Mouse (Mus musculus): ENCODE data around the gene Ifnb1. TPM values are rescaled to one million over a fixed set of nuclear protein-coding genes. Genes with fewer than 3 reads are reported as not detected.
A peak's percentile ranks its signal among the peaks of the same experiment; 100 is the strongest.
"Not testable (repeated sequence)": the region's sequence is repeated elsewhere in the genome, so short reads cannot be mapped to it uniquely, and the experiment has no call there.

Gene Ifnb1
- not detected in 2 replicates for polyA plus RNA-seq (2012; ENCODE audit: insufficient read depth, insufficient read length, low replicate concordance, missing spikeins)

DNA sequence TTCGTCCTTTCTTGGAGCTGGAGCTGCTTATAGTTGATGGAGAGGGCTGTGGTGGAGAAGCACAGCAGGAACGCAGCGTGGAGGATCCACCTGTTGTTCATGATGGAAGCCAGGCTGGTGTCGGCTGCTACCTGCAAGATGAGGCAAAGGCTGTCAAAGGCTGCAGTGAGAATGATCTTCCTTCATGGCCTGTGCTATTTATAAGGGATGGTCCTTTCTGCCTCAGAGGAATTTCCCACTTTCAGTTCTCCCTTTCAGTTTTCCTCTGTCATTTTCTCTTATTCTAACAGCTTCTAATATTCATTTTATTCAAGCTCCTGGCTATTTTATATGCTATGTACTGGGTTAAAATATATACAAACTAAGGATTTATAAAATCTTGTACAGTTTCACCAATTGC, at the start of gene Ifnb1:
TSS of gene Ifnb1 (minus strand) at position 101 of the 400 bp plus-strand sequence.
- H3K4me3 ChIP-seq (ENCODE audit: insufficient read depth, low read depth, low read length), result no peak within 1 kb of the TSS
- WGBS, result 84% methylated on average over 4 of the region's 4 CpGs
- TF ChIP-seq CTCF (IDR thresholded peaks at IDR 0.05; ENCODE audit: insufficient read depth, low read depth, low read length) (no peak), POLR2A (IDR thresholded peaks at IDR 0.05; ENCODE audit: insufficient read depth, low read depth, low read length) (no peak)

DNA sequence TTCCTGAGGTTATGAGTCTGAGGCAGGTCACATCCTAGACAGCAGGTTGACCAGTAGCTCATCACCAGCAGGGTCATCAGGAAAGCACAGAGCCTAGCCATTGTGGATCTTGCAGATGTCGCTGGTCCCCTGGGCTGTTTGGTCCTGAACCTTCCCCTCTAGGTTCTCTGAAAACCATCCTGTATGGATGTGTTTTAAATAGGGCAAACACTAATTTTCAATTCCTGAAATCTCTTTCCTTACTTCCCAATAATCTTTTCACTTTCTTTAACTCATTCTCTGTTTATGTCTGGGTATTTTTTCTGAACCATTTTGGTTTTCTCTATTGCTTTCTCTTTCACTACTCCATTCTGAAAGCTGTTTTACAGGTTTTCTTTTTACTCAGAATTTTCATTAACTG, 49.1 kb upstream of the Ifnb1 start, which contains the start of gene Ifna14:
TSS of gene Ifna14 (minus strand) at position 101 of the 400 bp plus-strand sequence.
- no peak within 1 kb of the TSS for H3K4me3 ChIP-seq (ENCODE audit: insufficient read depth, low read depth, low read length)
- TF ChIP-seq POLR2A (IDR thresholded peaks at IDR 0.05; ENCODE audit: insufficient read depth, low read depth, low read length) (no peak), CTCF (IDR thresholded peaks at IDR 0.05; ENCODE audit: insufficient read depth, low read depth, low read length) (no peak)
- 90% methylated on average over 1 of the region's 1 CpGs for WGBS
- no peak within 1 kb of the TSS for H3K27ac ChIP-seq (ENCODE audit: insufficient read depth, low read depth, low read length)
- H3K4me1 ChIP-seq (ENCODE audit: control insufficient read depth, insufficient read depth, low read length), result no peaks in the 10 kb centered on the region

More for the DNA sequence above, at the start of gene Ifnb1:
- Histone ChIP-seq H3K27ac (ENCODE audit: insufficient read depth, low read depth, low read length) (no peak within 1 kb of the TSS), H3K4me1 (ENCODE audit: control insufficient read depth, insufficient read depth, low read length) (no peaks in the 10 kb centered on the region)

DNA sequence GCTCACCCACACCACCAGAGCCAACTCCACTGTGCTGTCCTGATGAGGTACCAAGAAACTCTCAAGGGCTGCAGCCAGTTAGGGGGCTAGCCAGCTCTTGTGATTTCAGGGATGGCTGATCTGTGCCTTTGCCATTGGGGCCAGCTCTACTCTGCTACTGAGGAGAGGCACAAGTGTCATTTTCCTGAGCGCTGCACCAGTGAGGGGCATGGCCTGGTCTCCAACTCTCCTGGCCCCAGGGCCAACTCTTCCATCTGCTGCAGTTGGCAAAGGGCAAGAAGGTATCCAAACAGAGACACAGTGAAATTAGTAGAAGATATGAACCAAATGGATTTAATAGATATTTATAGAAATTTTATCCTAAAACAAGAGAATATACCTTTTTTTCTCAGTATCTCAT, 39.2 kb upstream of the Ifnb1 start:
- 100% methylated on average over 1 of the region's 1 CpGs for WGBS

DNA sequence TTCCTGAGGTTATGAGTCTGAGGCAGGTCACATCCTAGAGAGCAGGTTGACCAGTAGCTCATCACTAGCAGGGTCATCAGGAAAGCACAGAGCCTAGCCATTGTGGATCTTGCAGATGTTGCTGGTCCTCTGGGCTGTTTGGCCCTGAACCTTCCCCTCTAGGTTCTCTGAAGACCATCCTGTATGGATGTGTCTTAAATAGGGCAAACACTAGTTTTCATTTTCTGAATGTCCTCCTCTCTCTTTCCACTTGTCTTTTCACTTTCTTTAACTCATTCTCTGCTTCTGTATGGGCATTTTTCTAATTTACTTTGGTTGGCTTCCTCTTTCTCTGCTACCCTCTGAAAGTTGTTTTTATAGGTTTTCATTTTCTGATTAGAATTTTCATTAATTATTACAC, 35.6 kb upstream of the Ifnb1 start, which contains the start of gene Ifna15:
TSS of gene Ifna15 (minus strand) at position 101 of the 400 bp plus-strand sequence.
- H3K27ac ChIP-seq (ENCODE audit: insufficient read depth, low read depth, low read length); H3K4me3 ChIP-seq (ENCODE audit: insufficient read depth, low read depth, low read length); H3K4me1 ChIP-seq (ENCODE audit: control insufficient read depth, insufficient read depth, low read length): not testable (repeated sequence)

More for the DNA sequence above, 39.2 kb upstream of the Ifnb1 start:
- H3K27ac ChIP-seq (ENCODE audit: insufficient read depth, low read depth, low read length), result no peak overlapping the region
- no peaks in the 10 kb centered on the region for H3K4me1 ChIP-seq (ENCODE audit: control insufficient read depth, insufficient read depth, low read length)
- H3K4me3 ChIP-seq (ENCODE audit: insufficient read depth, low read depth, low read length), result no peak overlapping the region
- TF ChIP-seq CTCF (IDR thresholded peaks at IDR 0.05; ENCODE audit: insufficient read depth, low read depth, low read length), result no peak
- TF ChIP-seq POLR2A (IDR thresholded peaks at IDR 0.05; ENCODE audit: insufficient read depth, low read depth, low read length), result no peak

DNA sequence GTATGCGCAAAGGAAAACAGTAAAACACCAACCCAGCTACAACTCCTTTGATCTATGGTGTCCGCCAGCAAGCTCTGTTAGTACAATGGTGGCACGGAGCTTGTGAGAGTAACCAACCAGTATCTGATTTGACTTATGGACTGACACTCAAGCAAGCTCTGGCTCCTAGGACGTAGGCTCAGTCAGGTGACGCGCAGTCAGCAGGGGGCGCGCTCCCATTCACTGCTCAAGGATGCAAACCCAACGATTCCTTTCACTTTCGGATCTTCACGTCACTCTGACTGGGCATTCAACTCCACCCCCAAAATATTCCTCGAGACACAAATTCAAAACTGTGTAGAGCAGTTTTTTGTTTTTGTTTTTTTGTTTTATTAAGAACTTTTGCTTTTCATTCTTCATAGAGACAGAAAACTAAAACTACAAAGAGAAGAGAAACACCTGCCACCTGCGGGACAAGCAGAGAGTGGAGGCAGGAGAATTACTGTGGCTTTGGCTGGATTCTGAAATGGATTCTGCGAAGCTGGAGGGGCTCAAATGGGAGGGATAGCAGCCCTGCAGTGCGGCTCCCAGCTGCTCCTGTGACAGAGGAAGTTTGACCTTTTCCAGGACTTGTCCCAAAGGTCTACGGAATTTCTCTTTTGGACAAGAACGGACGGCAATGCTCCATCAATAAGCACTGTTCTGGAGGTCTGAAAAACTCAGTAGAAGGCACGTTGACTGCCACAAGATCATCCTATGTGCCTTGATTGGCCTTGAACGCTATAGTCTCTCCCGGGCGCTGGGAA, 27.8 kb upstream of the Ifnb1 start:
- peak; percentile 46; the same call in 1 of the 2 replicates for TF ChIP-seq CTCF (IDR thresholded peaks at IDR 0.05; ENCODE audit: insufficient read depth, low read depth, low read length)
- TF ChIP-seq POLR2A (IDR thresholded peaks at IDR 0.05; ENCODE audit: insufficient read depth, low read depth, low read length), result no peak
- peaks cover 3% of the 10 kb centered on the region; the same call in 1 of the 2 replicates for H3K4me1 ChIP-seq (ENCODE audit: control insufficient read depth, insufficient read depth, low read length)
- H3K4me3 ChIP-seq (ENCODE audit: insufficient read depth, low read depth, low read length), result peak overlapping the region; percentile 36
- WGBS, result 32% methylated on average over 22 of the region's 22 CpGs
- H3K27ac ChIP-seq (ENCODE audit: insufficient read depth, low read depth, low read length), result no peak overlapping the region

DNA sequence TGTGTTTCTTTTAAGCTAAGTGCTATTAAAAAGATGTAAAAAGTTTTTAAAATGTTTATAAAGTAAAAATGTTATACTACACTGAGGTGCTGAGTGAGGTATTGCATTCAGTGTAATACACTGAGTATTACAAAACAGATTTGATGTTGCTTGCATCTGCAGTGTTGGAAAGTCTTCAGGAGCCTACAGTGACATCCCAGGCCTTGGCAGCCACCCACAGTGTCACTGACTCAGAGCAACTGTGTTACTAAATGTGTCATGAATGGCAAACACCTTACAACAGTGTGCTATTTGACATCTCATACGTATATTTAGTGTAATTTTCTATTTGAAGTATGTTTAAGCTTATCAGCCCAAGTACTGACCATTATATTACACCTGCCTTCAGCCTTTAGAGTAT, 25.4 kb upstream of the Ifnb1 start:
- H3K4me3 ChIP-seq (ENCODE audit: insufficient read depth, low read depth, low read length), result no peak overlapping the region
- TF ChIP-seq POLR2A (IDR thresholded peaks at IDR 0.05; ENCODE audit: insufficient read depth, low read depth, low read length) (no peak), CTCF (IDR thresholded peaks at IDR 0.05; ENCODE audit: insufficient read depth, low read depth, low read length) (no peak)
- 45% methylated on average over 1 of the region's 1 CpGs for WGBS
- H3K4me1 ChIP-seq (ENCODE audit: control insufficient read depth, insufficient read depth, low read length), result peaks cover 3% of the 10 kb centered on the region; the same call in 1 of the 2 replicates
- no peak overlapping the region for H3K27ac ChIP-seq (ENCODE audit: insufficient read depth, low read depth, low read length)

DNA sequence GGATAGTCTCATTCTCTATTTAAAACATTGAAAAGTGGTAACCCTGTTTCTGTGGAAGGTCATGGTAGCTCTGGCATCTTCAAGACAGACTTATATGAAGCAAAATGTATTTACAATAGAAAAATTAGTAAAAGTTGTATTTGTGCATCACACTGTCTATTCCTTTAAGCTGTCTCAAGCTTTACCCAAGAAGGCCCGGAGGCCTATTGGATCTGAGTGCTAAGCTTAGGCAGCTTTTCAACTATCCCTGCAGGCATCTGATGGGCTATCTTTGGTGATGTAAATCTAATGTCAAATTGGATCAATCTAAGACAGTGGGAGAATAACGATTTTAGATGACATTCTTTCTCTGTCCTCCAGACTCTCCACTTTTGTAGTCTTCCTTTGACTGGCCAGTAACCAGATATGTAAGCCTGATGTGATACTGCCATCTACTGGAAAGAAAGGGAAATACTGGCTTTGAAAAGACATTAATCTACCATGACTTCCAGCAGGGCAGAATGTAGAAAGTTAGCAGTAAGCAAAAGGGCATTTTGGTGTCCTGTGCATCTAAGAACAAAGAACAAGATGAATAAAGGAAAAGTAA, 21.2 kb upstream of the Ifnb1 start:
- Histone ChIP-seq H3K27ac (ENCODE audit: insufficient read depth, low read depth, low read length) (no peak overlapping the region), H3K4me3 (ENCODE audit: insufficient read depth, low read depth, low read length) (no peak overlapping the region), H3K4me1 (ENCODE audit: control insufficient read depth, insufficient read depth, low read length) (no peaks in the 10 kb centered on the region)
- TF ChIP-seq POLR2A (IDR thresholded peaks at IDR 0.05; ENCODE audit: insufficient read depth, low read depth, low read length), result no peak
- no peak for TF ChIP-seq CTCF (IDR thresholded peaks at IDR 0.05; ENCODE audit: insufficient read depth, low read depth, low read length)
- 46% methylated on average over 2 of the region's 2 CpGs for WGBS

DNA sequence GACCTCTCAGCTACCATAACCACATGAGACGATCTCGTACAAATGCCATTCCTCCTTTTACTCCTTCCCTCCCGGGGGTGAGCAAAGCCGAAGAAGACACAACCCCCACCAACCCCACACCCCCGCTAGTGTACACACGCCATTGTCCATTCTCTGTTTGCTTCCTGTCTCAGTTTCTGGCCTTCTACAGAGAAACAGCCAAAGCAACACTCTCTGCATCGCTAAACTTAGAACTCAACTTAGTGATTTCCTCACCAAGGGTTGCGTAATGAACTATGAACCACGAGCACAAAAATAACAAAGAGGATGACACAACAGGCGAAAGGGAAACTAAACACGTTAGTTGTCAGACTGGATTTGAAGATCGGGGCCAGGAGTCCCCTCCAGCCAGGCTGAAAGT, 14.8 kb upstream of the Ifnb1 start:
- WGBS, result 74% methylated on average over 12 of the region's 12 CpGs
- Histone ChIP-seq H3K4me1 (ENCODE audit: control insufficient read depth, insufficient read depth, low read length) (no peaks in the 10 kb centered on the region), H3K27ac (ENCODE audit: insufficient read depth, low read depth, low read length) (no peak overlapping the region), H3K4me3 (ENCODE audit: insufficient read depth, low read depth, low read length) (no peak overlapping the region)
- TF ChIP-seq CTCF (IDR thresholded peaks at IDR 0.05; ENCODE audit: insufficient read depth, low read depth, low read length) (no peak), POLR2A (IDR thresholded peaks at IDR 0.05; ENCODE audit: insufficient read depth, low read depth, low read length) (no peak)

DNA sequence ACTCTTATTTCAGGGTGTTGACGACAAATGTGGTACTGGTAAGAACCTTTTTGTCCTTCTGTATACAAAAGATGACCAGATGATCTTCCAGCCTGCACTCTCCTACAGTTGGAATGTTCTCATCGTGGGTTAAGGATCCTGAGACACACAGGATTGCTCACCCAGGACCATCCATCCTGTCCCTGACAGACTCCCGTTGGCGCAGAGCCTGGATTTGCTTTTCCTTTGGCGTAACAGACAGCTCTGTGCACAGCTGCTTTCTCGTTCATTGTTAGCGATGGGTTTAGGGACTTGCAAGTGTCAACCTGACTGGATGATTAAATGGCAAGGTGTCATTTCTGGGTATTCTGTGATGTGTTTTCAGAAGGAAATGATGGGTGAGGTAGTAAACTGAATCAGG, 14.1 kb upstream of the Ifnb1 start:
- Histone ChIP-seq H3K4me3 (ENCODE audit: insufficient read depth, low read depth, low read length) (no peak overlapping the region), H3K27ac (ENCODE audit: insufficient read depth, low read depth, low read length) (no peak overlapping the region), H3K4me1 (ENCODE audit: control insufficient read depth, insufficient read depth, low read length) (no peaks in the 10 kb centered on the region)
- TF ChIP-seq POLR2A (IDR thresholded peaks at IDR 0.05; ENCODE audit: insufficient read depth, low read depth, low read length) (no peak), CTCF (IDR thresholded peaks at IDR 0.05; ENCODE audit: insufficient read depth, low read depth, low read length) (no peak)
- WGBS, result 77% methylated on average over 7 of the region's 7 CpGs
